Mouse (Mus musculus): ENCODE data around the gene Xpnpep1.

GRCm38 (mm10) chr19:53084735-53085134 lies 44.7 kb upstream of the Xpnpep1 start:
- TF ChIP-seq POLR2A (IDR thresholded peaks at IDR 0.05; ENCODE audit: borderline replicate concordance, extremely low read depth, low read depth, low read length) (no peak), CTCF (IDR thresholded peaks at IDR 0.05; ENCODE audit: insufficient read depth, low read length) (no peak)
